Mouse (Mus musculus): Measurements from ENCODE around the gene Glyctk. TPM values are rescaled to one million over a fixed set of nuclear protein-coding genes. Genes with fewer than 3 reads are reported as not detected.

The Glyctk gene
- polyA plus RNA-seq, 1 experiment = 1.7 TPM

DNA sequence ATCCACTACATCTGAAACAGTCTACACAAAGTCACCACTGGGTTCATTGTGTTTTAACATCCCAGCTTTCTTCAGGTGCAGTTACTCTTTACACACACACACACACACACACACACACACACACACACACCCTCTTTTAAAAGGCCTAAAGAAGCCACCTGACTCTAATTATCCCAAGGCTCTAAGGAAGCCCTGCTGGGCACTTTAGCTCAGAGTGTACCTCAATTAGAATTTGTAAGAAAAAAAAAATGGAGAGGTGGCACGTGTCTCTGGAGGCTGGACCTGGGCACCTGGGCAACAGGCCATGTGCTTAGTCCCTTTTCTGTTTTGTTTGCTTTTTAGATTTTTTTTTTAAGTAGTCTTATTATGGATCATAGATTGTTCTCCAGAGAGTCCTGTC is 9.8 kb upstream of the Glyctk start:
- H3K4me3 ChIP-seq (replicated peaks; ENCODE audit: extremely low read depth, low read depth, low read length) = no peak overlapping the region
- 51% methylated on average over 1 of the region's 1 CpGs for WGBS
- H3K4me1 ChIP-seq (ENCODE audit: control insufficient read depth, insufficient read depth, low read length) = peaks cover under 1% of the 10 kb centered on the region; the same call in 1 of the 2 replicates
- TF ChIP-seq POLR2A (IDR thresholded peaks at IDR 0.05; ENCODE audit: borderline replicate concordance, extremely low read depth, low read depth, low read length) (no peak), CTCF (IDR thresholded peaks at IDR 0.05; ENCODE audit: insufficient read depth, low read length) (no peak)
- DNase-seq = no peak

DNA sequence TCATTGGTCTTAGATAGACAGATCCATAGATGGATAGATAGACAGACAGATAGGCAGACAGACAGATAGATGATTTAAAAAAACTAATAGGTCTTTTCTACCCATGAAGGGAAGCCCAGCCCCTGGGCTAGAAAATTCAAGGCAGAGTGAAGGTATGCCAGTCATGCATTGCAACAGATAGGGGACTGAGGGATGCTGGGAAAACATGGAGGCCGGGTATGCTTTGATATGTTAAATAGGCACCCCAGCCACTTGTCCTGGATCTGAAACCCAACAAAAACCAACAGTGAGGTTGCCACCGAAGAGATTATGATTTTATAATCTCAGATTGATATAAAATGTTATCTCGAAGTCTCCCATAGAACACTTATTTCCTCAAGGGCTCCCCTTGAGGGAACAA is 9.3 kb upstream of the Glyctk start:
- DNase-seq = no peak
- Histone ChIP-seq H3K4me3 (replicated peaks; ENCODE audit: extremely low read depth, low read depth, low read length) (no peak overlapping the region), H3K4me1 (ENCODE audit: control insufficient read depth, insufficient read depth, low read length) (no peaks in the 10 kb centered on the region)
- TF ChIP-seq CTCF (IDR thresholded peaks at IDR 0.05; ENCODE audit: insufficient read depth, low read length) = no peak
- no peak for TF ChIP-seq POLR2A (IDR thresholded peaks at IDR 0.05; ENCODE audit: borderline replicate concordance, extremely low read depth, low read depth, low read length)
- WGBS = 67% methylated on average over 3 of the region's 3 CpGs

DNA sequence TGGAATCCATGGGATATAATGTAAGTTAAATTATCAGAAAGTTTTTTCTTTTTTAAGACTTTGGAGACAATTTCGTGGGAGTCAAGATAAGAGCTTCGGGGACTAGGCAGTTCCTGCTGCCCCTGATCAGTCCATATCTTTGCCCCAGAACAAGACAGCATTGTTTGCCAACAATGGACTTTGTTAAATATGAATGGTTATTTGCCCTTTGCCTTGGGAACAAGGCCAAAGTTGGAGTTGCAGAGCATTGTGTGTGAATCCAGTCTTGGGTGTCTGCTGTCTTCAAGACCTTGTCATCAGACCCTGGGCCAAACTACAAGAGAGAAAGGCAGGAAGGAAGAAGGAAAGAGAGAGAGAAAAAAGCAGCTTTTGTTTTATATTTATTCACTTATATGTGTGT is 8.8 kb upstream of the Glyctk start:
- Histone ChIP-seq H3K4me1 (ENCODE audit: control insufficient read depth, insufficient read depth, low read length) (no peaks in the 10 kb centered on the region), H3K4me3 (replicated peaks; ENCODE audit: extremely low read depth, low read depth, low read length) (no peak overlapping the region)
- TF ChIP-seq POLR2A (IDR thresholded peaks at IDR 0.05; ENCODE audit: borderline replicate concordance, extremely low read depth, low read depth, low read length) (no peak), CTCF (IDR thresholded peaks at IDR 0.05; ENCODE audit: insufficient read depth, low read length) (no peak)
- WGBS = 42% methylated on average over 2 of the region's 2 CpGs
- no peak for DNase-seq

DNA sequence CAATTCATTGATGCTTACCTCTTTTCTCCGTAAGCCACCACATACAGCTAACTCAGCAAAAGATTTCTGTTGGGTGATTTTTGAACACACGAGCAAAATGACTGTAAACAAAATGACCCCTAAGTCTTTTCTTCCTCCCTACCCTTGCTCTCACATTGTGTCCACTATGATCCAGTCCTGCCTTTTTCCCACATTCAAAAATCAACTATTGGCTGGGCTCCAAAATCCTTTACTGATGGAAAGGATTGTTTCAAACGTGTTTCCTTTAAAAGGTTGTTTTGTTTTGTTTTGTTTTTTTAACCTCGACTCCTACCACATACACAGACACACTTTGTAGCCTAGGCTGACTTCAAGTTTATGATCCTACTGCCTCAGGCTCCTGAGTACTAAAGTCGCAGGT is 2.5 kb upstream of the Glyctk start:
- Histone ChIP-seq H3K4me3 (replicated peaks; ENCODE audit: extremely low read depth, low read depth, low read length) (peak overlapping the region; percentile 77), H3K4me1 (ENCODE audit: control insufficient read depth, insufficient read depth, low read length) (peaks cover 3% of the 10 kb centered on the region; the same call in 1 of the 2 replicates)
- no peak for DNase-seq
- no peak for TF ChIP-seq CTCF (IDR thresholded peaks at IDR 0.05; ENCODE audit: insufficient read depth, low read length)
- no peak for TF ChIP-seq POLR2A (IDR thresholded peaks at IDR 0.05; ENCODE audit: borderline replicate concordance, extremely low read depth, low read depth, low read length)
- WGBS = 32% methylated on average over 5 of the region's 5 CpGs

DNA sequence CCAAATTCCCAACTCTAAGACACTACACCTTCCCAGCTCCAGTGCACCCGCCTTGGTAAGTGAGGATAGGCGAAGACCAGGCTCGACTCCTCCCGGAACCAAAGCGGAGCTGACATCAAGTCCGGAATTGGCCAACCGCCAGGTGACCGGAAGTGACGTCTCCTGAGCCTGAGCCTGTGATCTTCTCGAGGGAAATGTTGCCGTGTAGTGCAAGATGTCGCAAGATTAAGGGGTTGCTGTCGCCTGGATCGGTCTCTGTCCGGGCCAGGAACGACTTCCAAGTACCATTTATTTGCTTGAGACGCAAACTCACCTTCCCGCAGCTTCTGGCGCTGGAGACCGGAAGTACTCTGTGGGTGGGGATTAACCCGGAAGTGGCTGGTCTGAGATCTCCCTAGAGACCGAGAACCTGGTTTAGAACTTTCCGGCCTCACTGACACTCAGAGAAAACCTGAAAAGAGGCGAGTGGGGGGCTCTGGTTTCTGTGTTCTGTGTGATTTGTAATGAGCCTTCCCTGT is 1.9 kb upstream of the Glyctk start:
- peak; percentile 97 for DNase-seq
- peaks cover 3% of the 10 kb centered on the region; the same call in 1 of the 2 replicates for H3K4me1 ChIP-seq (ENCODE audit: control insufficient read depth, insufficient read depth, low read length)
- WGBS = 1% methylated on average over 24 of the region's 24 CpGs
- no peak for TF ChIP-seq CTCF (IDR thresholded peaks at IDR 0.05; ENCODE audit: insufficient read depth, low read length)
- TF ChIP-seq POLR2A (IDR thresholded peaks at IDR 0.05; ENCODE audit: borderline replicate concordance, extremely low read depth, low read depth, low read length) = peak; percentile 86; the same call in 1 of the 2 replicates
- H3K4me3 ChIP-seq (replicated peaks; ENCODE audit: extremely low read depth, low read depth, low read length) = peak overlapping the region; percentile 77

DNA sequence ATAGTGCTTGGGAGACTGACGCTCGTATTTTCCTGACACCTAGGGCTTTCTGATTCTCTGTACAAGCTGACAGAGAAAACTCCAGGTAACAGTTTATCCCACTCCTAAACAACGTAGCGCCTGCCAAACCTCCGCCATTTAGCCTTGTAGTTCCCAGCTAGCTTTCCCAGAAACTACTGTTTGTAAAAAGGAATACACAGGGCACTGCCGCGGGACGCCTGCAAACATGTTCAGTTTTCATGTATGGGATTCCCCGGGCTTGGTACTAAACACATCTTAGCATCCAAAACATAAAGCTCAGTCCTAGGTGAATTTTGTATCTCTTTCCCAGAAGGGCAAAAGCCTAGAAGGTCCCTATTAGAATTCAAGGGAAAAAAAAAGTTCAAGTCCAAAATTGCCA is 1.3 kb upstream of the Glyctk start:
- TF ChIP-seq CTCF (IDR thresholded peaks at IDR 0.05; ENCODE audit: insufficient read depth, low read length) = no peak
- 83% methylated on average over 9 of the region's 9 CpGs for WGBS
- Histone ChIP-seq H3K4me3 (replicated peaks; ENCODE audit: extremely low read depth, low read depth, low read length) (no peak overlapping the region), H3K4me1 (ENCODE audit: control insufficient read depth, insufficient read depth, low read length) (peaks cover 3% of the 10 kb centered on the region; the same call in 1 of the 2 replicates)
- DNase-seq = no peak

DNA sequence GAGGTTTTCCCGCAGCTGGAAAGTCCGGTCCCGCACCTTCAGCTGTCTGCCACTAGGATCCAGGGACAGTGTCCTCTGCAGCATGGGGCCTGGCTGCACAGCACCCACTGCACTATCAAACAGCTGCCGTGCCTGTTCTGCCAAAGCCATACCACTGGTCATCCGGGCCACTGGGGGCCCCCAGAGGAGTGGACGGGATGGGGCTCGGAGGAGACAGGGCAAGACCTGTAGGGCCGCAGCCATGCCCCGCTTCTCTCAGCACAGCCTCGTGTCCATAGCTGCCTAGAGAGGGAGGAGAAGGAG is 364 bp downstream of the Glyctk start:
- WGBS = 85% methylated on average over 10 of the region's 10 CpGs

DNA sequence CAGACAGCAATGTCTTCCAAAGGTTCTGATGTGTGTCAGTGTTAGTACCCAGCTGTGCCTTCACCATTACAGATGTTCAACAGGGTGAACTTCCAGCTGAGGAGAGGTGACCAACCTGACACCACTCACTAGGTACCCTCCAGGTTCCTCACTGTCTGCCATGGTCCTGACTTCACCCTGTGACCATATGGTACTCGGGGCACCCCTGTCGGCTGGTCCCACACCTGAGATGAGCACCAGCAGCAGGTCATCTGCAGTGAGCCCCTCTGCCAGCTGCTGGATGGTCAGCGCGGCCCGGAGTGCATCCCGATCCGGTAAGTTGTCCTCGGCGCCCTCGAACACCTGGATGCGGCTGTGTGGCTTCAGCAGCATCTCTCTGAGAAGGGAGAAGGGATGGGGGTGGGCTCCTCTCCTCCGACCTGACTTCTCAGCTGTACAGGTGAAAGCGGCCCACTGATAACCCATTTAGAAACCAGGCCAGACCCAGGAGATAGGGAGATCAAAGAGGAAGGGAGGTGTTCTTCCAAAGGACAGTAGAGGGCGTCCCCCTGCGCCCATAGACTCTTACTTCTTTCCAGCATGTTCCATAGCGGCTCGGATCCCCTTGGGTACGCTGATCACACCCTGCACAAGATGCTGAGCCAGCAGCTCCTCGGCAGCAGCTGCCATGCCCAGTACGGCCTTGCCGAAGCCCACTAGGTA is 866 bp downstream of the Glyctk start:
- no peak for DNase-seq
- WGBS = 80% methylated on average over 21 of the region's 21 CpGs
- Histone ChIP-seq H3K4me1 (ENCODE audit: control insufficient read depth, insufficient read depth, low read length) (peaks cover 3% of the 10 kb centered on the region; the same call in 1 of the 2 replicates), H3K4me3 (replicated peaks; ENCODE audit: extremely low read depth, low read depth, low read length) (no peak overlapping the region)
- TF ChIP-seq CTCF (IDR thresholded peaks at IDR 0.05; ENCODE audit: insufficient read depth, low read length) (no peak), POLR2A (IDR thresholded peaks at IDR 0.05; ENCODE audit: borderline replicate concordance, extremely low read depth, low read depth, low read length) (no peak)

More for the DNA sequence above, 364 bp downstream of the Glyctk start:
- no peak for DNase-seq
- Histone ChIP-seq H3K4me3 (replicated peaks; ENCODE audit: extremely low read depth, low read depth, low read length) (no peak overlapping the region), H3K4me1 (ENCODE audit: control insufficient read depth, insufficient read depth, low read length) (peaks cover 3% of the 10 kb centered on the region; the same call in 1 of the 2 replicates)
- TF ChIP-seq CTCF (IDR thresholded peaks at IDR 0.05; ENCODE audit: insufficient read depth, low read length) = no peak
- TF ChIP-seq POLR2A (IDR thresholded peaks at IDR 0.05; ENCODE audit: borderline replicate concordance, extremely low read depth, low read depth, low read length) = no peak

DNA sequence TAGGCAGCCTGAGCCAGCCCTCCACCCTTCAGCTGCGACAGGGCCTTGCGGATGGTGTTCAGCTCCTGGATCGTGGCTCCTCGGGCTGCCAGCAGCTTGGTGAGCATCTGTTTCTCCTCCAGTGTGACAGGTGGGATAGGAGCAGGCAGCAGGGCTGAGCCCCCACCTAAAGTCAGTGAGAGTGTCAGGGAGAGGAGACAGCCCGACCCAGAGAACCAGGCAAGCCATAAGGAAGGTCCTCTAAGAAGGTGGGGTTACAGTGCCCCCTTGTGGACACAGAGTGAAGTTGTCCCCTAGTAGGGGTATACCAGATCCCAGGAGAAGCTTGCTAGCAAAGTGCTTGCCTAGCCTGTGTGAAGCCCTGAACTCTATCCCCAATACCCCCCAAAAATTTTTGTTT is 1.5 kb downstream of the Glyctk start:
- WGBS = 71% methylated on average over 5 of the region's 5 CpGs
- peaks cover 3% of the 10 kb centered on the region; the same call in 1 of the 2 replicates for H3K4me1 ChIP-seq (ENCODE audit: control insufficient read depth, insufficient read depth, low read length)
- no peak overlapping the region for H3K4me3 ChIP-seq (replicated peaks; ENCODE audit: extremely low read depth, low read depth, low read length)
- DNase-seq = no peak
- peak; percentile 22; the same call in 1 of the 2 replicates for TF ChIP-seq CTCF (IDR thresholded peaks at IDR 0.05; ENCODE audit: insufficient read depth, low read length)
- TF ChIP-seq POLR2A (IDR thresholded peaks at IDR 0.05; ENCODE audit: borderline replicate concordance, extremely low read depth, low read depth, low read length) = no peak

DNA sequence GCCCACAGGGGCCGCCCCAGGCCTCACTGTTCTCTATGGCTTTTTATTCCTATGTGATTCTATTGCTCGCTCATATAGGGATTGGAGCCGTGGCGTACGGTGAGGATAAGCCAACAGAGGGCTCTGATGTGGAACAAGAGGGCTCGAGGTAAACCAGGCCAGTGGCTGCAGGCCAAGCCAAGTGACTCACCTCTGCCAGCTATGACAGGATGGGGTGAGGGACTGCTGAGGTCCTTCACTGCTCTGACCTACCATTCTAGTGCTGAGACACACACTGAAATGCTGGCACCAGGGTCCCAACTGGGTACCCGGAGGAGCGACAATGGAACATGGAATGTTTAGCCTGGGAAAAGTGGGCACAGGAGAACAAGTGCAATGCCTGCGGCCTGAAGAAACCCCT is 3.8 kb downstream of the Glyctk start:
- no peak for TF ChIP-seq CTCF (IDR thresholded peaks at IDR 0.05; ENCODE audit: insufficient read depth, low read length)
- no peak for TF ChIP-seq POLR2A (IDR thresholded peaks at IDR 0.05; ENCODE audit: borderline replicate concordance, extremely low read depth, low read depth, low read length)
- Histone ChIP-seq H3K4me1 (ENCODE audit: control insufficient read depth, insufficient read depth, low read length) (no peaks in the 10 kb centered on the region), H3K4me3 (replicated peaks; ENCODE audit: extremely low read depth, low read depth, low read length) (no peak overlapping the region)
- no peak for DNase-seq
- WGBS = 69% methylated on average over 9 of the region's 9 CpGs
